Mouse (Mus musculus): ENCODE data around the gene Sox5. TPM values are rescaled to one million over a fixed set of nuclear protein-coding genes. Genes with fewer than 3 reads are reported as not detected.

Sox5 gene
- total RNA-seq, 2 experiments from 2014 or later: 28.7 to 41.6 TPM

DNA sequence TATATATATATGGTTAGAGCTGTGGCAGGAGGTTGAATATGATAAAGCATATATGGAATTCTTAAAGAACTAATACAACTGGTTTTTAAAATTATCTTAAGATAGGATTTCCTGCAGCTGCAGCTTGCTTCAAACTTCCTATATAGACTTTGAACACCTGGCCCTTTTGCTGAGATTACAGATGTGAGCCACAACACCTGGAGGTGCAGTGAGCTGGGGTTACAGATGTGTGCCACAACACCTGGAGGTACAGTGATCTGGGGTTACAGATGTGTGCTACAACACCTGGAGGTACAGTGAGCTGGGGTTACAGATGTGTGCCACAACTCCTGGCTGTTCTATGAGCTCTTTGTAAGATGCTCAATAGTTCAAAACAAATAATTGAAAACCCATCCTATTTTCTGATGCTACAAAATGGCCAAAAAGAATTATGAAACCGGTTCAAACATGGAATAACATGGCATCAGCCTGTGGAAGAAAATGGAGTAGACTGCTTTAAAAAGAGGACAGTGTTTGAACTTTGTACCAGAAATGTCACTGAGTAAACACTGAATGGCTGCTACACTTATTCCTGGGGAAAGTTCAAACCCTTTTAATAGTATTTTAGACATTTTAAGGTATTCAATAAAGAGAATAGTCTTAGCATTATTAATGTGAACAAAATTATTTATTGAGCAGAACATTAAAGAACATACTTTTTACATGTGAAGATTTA is 695.5 kb downstream of the Sox5 start:
- no peak for DNase-seq

DNA sequence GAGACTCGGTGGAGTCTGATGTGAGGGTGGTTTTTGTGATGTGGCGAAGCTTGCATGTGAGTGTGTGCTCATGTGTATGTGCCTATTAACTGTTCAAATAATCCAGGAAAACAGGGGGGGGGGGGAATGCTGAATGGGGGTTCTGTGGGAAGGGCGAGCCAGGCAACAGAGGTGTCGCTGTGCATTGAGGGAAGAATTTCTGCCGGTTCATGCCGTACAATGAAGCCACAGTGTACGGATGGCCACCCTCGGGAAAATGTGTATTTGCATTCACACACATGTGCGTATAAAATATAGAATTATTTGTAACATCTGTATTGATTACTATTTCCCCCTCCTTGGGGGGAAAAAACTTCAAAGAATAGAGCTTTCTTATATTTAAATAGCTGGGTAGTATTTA is 699.5 kb downstream of the Sox5 start:
- no peak for DNase-seq

DNA sequence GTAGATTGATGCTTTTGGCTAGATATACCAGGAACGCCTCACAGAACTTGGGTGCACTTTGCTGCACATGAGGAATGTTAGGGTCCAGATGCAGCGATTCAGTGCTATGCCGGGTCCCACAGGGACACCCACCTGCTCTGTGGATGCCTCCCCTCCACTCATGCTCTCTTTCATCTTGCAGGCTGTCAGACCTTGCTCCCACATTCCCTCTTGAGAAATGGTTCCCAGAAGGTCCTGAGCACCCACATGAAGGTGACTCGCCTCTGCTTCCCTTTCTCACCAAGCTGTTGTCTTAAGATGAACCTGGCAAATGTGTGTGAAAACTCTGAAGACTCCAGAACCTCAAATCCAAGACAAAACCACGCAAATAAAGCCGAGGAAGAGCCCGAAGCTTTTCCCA is 704.0 kb downstream of the Sox5 start:
- no peak for DNase-seq

DNA sequence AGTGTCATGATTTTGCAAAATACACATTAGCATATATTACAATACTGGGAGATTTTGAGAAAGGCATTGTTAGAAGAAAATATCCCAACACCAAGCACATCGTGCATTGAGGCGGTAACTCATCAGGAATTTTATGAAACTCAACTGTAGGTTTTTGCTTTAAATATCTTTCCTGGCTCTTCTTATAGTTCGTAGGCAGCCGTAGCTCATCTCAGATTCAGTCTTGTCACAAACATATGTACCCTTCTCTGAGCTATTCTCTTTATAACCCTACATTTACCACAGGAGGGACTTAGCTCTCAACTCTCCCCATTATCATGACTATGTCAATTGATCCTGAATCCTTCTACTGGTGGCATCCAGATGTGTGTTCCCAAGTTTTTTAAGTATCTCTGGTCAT is 705.4 kb downstream of the Sox5 start:
- no peak for DNase-seq

DNA sequence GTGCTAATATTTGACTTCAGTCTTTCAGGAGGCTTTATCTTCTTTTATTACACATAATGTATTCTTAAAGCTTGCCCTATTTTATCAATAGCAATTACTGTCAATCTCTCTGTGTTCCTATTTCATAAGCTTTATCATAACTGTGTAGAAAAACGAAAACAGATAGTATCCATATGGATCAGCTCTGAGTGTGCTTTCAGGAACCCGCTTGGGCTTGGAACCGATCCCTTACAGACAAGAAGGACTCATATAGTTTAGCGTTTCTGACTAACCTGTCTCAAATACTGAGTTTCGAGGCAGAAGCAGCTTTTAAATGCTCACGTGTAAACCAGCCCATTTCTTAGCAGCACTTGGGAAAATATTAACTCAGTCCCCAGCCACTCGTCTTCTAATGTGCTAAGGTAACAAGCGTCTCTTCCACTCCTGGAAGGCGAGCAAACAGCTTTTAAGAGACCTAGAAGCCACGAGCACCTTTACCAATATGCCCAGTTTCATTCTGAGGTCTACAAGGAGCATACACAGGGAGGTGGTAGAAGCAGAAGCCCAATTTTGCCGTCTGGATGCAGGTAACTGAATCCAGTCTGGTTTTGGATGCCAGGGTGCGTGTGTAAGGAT is 706.3 kb downstream of the Sox5 start:
- DNase-seq: no peak

DNA sequence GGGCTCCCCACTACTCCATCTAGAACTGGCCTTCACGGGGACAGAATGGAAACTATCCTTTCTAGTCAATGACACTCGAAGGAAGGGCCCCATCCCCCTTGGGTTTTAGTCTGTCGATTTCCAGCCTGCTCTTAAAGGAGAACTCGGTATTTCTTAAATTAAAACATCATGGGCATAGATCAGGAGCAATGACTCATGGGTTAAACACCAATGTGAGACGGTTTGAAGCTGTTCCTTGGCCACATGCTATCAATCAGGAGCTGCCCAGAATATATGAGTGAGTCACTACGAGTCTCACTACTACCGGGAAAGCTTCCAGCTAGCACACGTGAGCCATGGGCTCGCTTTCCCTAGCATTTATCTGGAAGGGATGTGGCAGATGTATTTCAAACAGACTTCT is 707.0 kb downstream of the Sox5 start:
- peak in 1 of 2 experiments; percentile 16 for DNase-seq

DNA sequence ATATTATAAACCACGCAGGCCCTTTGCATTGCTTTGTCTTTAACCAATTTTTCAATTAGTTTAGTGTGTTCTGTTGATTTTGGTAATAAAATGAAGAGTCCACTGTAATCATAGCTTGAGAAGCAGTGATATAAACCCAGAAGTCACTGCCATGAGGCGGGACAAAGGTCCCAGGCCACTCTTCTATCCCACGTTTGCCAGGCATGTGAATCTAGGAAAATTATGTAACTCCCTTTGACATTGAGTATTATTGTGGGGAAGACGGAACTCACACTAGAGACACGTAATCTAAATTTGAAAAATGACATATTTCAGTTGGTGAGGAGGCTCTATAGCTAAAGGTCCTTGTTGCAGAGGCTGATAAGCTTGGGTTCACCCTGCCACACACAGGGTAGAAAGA is 711.3 kb downstream of the Sox5 start:
- no peak for DNase-seq

DNA sequence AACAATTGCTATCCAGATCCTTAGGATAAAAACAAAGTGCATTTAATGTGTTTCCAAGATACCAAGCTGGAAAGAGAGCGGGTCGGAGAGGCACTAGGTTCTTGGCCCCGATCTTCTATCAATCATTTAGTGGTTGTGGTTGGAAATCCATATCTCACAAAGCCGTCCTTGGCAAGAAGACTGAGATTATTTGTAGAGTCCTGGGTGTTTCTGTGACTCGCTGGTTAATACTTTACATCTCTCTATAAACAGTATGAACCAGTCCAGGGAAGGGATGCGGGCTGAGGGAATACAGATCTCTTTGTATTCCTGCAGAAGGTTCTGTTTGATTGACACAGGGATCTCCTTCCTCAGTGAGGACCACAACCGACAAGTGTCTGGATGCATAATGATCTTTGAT is 714.3 kb downstream of the Sox5 start:
- DNase-seq: no peak

DNA sequence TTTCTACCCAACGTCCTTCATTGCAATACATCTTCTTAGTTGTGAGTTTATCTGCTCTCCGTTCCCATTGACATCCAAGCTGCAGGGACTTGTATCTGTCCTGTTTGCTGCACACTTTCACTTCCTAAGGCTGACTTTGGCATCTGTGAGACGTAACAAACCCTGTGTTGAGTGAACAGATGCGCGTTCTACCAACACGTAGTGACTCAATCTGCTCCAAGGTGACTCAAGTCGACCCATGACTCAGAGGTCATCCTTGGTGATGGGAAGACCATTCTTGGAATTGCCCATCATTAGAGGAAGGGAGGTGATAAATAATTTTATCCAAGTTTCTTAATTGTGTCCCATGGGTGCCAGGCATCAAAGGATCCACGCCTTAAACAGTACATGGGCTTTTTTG is 719.3 kb downstream of the Sox5 start:
- DNase-seq: no peak

DNA sequence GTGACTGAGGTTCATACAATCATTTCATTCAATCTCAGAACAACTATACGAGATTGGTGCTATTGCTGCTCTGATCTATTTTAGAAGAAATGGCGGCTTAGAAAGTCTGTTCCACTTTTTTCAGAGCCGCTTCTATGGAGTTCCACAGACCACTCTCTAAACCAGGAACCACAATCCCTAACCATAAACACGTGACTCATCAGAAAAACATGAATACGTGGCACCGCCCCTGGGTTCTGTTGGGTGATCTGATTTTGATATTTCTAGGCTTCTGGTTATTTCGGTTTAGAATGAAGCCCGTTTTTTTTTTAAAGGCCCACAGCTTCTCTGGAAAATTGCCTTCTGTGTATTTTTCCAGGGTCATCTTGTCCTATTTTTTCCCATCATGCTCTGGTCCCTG is 720.0 kb downstream of the Sox5 start:
- DNase-seq: no peak

DNA sequence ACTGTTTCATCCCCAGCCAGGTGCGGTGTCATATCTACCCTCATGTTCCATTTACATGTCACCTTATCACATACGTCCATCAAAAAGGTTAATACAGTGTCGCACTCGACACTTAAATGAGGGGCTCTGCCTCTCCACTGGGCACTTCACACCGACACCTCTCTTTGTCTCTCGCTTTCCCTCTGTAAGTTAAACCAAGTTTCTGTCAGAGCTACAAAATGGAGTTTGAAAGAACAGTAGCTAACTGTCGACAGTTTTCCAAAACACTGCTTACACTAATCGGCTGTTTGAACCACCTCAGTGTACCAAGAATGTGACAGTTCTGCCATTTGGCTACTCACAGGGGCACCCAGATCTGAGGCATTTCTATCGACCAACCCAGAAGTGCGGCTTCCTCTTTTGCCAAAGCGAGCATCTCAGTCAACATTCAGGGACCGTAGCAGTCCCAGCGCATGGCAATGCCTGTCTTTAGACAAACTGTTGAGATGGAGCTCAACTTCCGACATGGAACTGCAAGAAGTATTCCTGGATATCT is 724.6 kb downstream of the Sox5 start:
- DNase-seq: no peak

DNA sequence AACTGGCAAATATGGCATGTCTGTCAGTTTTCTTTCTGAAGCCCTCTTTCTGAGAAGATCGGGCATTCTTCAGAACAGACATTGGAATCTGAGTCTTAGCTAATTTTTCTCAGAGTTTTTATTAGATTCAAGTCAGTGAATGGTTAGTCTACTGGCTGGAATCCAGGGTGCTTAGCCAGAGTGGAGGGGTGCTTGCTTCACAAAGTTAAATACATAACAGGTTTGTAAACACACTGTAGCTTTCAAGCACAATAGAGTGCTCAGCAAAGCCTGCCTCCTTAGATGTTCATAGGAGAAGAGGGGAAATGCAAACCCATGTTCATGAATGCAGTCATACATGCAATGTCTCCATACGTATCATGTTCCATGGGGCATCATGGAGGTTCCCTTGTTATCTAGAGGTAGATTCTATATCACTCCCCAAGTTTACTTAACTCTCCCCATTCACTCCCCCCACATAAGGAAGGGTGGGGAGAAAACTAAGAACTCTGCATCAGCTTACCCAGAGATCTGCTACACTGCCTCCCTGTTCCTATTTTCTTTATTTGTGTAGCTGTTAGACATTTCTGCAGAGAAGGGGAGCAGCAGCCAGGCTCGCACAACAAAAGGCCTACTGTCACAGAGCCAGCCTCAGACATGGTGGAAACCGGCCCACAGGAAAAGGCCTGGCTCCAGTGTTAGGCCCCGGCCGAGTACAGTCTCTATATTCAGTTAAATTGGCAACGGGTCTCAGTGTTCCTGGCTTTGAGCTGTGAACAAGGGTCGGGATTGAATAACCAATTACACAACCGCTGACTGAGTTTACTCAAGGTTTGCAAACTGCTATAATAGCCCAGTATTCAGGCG is 725.3 kb downstream of the Sox5 start:
- DNase-seq: peak; percentile 74 to 76

DNA sequence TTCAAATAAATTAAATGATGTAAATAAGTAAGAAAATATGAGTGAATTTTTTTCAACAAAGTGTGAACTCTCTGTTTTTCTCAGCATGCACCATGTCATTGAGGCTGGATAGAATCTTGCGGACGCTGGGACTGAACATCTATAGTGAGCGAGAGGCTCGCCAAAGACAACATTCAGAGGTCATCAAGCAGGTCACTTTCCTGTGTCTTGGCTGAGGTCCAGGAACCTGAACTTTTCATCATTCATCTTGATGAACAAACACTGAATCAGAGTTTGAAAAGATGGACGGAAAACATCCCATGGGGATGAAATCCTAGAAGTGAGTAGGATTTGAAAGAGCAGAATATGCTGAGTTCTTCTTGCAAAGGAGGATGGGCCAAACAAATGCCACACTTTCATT is 729.3 kb downstream of the Sox5 start:
- DNase-seq: no peak

DNA sequence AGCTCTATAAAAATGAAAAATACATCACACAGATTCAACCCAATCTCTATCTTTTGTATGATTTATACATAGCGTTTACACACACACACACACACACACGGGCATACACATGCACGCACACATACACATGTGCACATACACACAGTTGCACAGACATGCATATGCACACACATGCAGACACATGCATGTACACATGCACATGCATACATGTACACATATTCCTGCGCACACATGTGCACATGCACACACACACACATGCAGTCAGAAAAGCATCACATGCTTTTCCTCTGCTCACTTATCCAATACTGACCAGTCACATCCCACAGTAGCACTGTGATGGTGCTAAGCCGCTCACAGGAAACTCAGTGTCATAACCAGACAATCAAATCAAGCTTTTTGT is 730.5 kb downstream of the Sox5 start:
- no peak for DNase-seq

DNA sequence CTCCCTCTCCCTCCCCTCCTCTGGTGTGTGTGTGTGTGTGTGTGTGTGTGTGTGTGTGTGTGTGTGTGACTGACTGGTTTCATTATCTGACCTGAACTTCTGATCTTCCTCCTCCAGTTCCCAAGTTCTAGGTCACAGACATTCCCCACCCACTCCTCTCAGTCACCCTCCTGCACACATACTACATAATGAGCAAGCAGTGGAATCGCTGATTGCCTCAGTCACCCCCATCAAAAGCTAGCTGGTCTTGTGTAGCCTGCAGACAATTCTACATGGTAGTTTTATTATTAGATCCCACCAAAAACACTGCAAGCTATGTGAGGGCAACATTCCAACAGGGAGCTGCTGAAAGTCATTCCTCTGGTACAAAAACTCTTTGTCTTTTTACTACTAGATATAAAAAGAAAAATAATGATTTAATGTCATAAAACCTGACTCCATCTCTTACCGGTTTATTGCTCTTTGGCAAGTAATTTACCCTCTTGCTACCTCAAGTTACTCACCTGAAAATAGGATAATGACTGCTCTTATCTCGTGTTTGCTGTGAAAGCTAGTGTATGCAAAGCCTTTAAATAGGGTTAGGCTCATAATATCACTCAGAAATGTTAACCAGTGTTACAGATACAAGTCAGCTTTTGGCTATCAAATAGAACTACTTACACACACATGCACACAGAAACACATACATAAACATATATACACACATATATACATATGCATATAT is 733.4 kb downstream of the Sox5 start:
- DNase-seq: no peak

DNA sequence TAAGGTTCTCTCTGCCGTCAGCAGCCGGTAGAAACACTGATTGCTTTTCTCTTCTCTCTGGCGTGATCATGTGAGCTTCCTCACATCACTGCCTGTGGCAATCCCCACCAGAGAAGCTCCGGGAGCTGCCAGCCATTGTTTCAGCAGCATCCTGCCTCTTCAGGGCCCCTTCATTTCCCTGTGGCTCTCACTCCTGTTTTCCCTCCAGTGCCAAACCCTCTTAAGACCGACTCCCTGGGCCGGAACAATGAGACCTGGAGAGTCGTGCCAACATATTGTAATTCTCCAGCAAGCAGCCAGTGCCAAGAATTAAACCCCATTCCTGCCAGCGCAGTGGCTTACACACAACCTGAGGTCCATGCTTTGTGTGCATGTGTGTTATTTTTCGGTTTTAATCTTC is 736.3 kb downstream of the Sox5 start:
- DNase-seq: peak; percentile 25 to 26

DNA sequence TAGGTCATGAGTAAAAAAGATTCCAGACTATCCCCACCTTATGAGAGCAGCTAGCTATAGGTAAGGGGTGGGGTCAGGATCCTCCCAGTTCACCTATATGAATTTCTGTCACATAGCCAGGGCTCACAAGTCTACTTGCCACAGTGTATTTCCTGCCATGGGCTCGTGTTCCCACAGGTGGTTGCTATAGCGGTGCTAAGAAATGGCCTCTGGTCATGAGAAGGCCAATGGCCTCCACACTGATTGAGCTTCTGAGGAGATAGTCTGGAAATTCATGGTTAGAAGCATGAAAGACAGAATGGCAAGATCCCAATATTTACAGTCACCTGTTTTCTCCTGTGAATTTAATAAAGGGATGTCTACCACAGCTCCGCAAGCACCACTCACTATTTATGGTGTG is 737.4 kb downstream of the Sox5 start:
- no peak for DNase-seq

DNA sequence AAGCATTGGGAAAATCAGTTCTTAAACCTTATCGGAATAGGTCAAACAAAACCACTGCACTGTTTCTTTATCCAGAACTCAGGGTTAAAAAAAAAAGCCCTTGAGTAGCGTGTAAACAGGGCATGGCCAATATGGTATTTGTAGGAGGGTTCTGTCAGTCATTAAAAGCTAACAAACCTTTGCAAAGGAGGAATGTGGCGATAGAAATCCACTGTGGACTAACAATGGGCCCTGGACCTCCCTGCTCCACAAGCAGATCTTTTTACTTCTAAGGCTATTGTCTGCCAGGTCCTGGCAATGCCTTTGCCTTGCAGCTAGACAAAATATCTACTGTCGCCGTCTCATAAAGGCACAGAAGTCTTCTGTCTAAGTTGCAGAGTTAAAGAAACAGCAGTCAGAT is 738.8 kb downstream of the Sox5 start:
- no peak for DNase-seq

DNA sequence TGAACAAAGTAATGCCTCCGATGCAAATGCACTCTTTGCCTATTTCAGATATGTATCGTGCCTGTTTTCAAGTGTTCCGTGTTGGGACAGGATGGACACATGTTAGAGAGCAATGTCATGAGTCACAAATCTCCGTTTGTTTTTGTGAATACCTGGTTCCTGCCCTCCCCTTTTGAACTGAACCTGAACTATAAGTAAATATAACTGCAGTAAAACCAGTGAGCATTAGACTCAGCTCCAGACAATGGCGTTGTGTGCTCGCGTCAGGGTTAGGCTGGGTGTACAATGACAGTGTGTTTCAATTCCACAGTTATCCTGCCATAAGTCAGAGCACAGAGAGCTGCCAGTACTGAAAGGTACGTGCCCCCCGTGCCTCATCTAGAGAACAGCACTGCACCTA is 739.8 kb downstream of the Sox5 start:
- DNase-seq: no peak

DNA sequence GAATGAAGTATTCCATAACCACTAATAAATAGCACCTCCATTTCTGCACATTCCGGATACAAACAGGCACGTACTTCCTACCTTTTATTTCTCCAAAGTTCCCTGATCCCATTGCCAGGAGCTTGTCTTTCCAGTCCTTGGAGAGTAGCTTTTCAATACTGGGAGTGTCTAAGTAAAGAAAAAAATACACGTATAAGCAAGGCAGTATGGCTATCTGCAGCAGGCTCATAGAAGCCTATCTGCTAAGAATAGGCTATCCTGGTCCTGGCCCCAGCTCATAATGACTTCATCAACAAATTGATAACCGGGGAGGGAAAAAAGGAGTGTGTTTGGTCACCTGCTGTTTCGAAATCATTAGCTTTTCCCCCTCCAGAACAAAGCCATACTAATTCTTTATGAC is 740.6 kb downstream of the Sox5 start:
- no peak for DNase-seq

DNA sequence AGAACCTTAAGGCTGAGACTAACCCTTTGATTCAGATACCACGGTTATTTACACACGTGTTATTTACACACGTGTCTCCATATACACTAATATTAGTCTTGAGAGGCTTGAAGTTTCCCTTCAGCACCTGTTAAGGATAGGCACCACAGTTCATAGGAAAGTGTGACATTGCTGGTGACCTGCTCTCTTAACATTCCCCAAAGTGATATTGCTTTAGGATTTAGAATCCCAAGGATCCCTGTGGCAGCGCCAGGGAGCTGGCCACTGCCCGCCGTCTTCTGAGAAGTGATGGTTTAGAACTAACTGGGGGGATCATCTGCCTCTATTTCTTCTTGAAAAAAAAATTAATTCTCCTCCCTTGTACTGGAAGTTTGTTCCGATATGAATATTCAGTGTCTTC is 741.4 kb downstream of the Sox5 start:
- no peak for DNase-seq

DNA sequence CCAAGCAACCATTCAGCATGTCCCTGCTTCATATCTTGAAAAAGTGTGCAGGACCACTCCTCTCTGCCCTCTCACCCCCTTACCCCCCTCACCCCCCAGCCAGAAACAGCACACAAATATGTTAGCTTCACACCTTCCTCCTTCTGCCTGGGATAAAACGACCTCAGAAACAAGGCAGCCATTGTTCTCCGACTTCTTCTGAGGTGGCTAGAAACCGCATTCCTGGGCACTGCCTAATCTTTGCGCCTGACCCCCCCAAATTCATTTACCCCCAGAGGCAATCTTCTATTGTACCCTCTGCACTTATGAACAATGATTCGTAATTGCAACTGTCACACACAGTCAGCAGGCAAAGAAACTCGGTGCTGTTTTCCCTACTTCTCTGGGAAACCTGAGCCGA is 742.6 kb downstream of the Sox5 start:
- no peak for DNase-seq

DNA sequence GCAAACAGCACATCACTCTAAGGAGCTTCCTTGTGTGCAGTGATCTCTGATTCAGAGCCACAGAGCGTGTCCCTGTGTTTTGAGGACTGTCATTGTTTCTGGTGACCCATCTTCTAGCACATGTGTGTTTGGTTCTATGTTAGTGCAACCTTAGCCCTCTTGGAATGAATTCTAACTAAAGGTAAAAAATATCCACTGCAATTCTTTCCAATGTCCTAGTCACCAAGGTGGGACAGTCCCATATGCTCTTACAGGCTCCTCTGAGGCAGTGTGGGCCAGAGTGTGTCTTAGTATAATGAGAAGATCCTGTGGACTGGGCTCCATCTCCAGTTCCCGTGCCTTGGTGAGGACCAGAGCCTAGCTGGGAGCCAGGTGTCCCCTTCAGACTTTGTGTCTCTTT is 748.6 kb downstream of the Sox5 start:
- no peak for DNase-seq
